Mouse (Mus musculus) right cerebral cortex, postnatal 10 days (tissue): ENCODE measurements around the gene Hsd17b11.
"Not testable (repeated sequence)": the region's sequence is repeated elsewhere in the genome, so short reads cannot be mapped to it uniquely, and the experiment has no call there.

ENCODE experiments used
- DNase-seq, 2 experiments: peaks; one replicate each; pipeline ENCODE4 v3.0.0; 2021; ENCODE audit warnings: low spot score in 2 of 2

Hsd17b11 gene

DNA sequence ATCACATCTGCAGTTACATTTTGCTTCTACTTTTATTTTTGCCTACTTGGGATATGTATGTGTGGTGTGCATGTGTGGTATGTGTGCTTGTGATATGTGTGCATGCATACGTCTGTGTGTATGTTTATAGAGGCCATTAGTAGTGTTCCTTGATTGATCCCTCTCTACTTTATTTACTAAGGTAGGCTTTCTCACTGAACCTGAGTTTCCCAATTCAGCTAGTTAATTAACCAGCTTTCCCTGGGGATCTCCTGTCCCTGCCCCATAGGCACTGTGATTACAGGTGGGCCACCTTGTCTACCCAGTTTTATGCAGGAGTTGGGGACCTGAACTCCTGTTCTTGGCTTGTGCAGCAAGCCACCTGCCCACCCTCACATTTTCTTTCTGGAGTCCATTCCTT lies 15.0 kb upstream of the Hsd17b11 start:
- no peak for DNase-seq

DNA sequence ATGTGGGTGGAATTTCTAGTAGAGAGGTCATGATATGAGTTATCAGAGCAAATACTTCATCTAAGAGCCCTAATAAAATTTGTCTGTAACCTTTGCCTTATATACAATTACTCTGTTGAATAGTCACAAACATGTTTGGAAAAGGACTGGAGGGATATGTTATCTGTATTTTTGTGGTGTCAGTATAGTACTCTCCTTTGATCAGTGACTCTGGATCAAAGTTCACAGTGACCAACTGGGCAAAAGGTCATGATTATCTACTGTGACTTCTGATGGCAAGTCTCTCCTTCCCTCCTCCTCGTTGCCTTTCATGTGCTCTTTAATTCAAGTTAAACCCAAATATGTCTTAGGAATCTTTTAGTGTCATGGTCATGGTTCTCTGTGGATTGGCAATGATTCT lies 14.1 kb upstream of the Hsd17b11 start:
- no peak for DNase-seq

DNA sequence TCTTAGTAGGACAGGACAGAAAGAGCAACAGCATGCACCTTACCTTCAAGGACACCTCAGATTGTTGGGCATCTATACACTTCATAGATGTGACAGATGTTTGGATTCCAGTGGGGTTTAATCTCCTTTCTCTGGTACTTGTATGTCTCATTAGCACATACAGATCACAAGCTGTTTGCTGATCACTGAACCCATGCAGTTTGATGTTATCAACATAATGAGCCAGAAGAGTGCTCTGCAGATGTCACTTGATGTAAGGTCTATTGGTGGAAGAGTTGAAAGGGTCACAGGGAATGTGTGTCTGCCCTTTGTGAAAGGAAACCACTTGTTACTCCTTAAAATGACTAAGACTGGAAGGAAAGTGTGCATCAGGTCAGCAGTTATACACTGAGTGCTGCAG lies 13.3 kb upstream of the Hsd17b11 start:
- DNase-seq: no peak

DNA sequence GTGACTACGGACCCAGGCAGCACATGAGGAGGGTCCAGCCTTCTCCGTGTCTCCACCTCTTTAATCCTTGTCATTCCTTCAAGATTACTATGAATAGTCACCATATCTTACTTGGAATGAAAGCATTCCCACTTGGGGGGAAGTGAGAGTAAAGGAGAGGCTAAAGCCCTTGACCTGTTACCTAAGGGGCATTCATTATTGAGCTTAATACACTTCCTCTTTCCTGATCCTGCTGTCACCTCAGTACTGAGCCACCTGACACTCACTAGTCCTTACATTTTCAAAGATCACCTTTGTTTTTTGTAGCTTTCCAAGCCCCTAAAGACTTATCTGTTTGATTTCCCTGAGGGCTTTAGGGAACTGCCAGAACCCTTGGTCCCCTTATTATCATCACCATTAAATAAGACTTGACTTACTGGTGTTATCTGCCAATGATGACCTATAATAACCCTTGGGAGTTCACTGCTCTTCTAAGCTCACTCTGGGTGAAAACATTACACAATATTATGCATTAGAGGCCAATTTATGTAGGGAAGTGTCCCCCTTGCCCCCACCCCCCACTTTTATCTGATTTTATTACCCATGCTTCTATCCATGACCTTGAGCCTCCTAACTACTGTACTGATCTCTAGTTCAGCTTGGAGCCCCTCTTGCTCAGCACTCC lies 10.8 kb upstream of the Hsd17b11 start:
- DNase-seq: no peak

DNA sequence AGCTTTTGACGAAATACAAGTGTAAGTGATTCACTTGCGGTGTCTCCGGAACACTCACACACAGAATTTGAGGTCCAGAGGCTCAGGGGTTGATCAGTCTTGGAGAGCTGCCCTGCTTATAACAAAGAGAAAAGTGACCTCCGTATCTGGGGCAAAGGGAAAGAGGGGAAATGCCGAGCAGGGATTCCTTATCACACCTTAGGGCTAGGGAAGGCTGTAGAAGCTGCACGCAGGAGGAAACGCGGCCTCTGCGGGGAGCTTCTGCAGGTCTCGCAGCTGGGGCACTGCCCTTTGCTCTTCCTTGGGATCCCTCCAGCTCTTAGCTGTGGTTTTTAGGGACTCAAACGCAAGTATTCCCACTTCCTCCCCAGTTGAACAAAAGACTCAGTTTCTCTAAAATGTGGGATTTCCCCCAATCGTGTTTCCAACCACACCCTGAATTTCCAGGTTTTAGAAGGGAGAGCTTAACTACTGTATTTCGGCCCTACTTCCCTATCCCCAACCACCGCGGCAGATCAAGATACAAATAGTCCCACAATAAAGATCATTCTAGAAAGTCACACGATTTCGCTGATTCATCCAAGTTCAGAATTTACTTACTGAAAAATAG lies 3.6 kb upstream of the Hsd17b11 start:
- no peak for DNase-seq

DNA sequence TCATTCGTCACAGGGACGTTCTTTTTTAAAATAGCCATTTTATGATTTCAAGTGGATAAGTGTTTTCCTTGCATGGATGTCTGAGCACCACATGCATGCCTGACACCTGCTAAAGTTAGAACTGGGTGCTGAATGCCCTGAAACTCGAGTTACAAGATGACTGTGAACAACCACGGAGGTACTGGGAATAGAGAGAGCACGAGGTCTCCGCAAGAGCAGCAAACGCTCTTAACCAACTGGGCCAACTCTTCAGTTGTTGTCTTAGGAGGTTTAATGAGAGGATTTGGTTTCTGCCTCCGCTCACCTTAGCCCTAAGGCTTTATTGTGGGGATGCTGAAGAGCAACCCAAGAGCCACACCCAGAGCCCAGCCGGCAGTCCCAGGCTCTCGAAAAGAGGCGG lies 3.0 kb upstream of the Hsd17b11 start:
- DNase-seq: no peak

DNA sequence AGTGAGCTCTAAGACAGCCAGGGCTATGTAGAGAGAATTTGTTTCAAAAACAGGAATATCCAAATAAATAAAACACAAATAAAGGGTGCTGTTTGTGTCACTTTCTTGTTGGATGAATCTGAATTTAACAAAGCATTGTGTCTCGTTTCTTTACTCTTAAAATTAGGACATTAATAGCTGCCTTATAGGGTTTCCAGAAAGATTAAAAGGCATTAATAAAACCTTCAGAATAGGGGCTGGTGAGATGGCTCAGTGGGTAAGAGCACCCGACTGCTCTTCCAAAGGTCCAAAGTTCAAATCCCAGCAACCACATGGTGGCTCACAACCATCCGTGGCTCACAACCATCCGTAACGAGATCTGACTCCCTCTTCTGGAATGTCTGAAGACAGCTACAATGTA lies 2.5 kb upstream of the Hsd17b11 start:
- DNase-seq: not testable (repeated sequence)

DNA sequence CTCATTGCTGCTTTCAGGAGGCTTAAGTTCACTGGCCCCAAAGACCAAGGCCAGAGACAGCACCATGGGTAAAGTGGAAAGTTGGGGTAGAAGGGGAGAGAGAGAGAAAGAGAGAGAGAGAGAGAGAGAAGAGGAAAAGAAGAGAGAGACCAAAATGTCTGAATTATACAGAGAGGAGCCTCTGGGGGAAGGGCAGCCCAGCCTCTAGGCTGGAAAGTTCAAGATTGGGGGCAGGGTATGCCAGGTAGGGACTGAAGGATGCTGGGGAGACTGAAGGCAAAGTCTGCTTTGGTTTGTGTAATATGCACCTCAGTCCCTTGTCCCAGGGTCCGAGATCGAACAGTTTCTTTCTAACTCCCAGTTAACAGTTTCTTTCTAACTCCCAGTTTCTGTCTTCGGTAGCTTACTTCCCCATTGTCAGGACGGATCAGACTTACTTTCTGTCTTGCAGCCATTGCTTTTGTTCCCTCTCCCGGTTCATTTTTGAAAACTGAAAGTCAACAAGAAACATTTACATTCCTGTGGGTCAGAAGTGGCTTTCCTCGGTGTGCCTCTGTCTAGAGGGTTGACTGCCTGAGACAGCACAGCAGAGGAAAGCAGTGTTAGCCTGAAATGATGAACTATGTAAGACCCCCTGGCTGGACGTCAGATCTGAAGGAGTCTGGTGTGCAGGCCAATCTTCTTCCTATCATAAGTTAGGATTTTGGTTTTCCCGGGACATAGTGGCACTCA lies 1.7 kb upstream of the Hsd17b11 start:
- no peak for DNase-seq

DNA sequence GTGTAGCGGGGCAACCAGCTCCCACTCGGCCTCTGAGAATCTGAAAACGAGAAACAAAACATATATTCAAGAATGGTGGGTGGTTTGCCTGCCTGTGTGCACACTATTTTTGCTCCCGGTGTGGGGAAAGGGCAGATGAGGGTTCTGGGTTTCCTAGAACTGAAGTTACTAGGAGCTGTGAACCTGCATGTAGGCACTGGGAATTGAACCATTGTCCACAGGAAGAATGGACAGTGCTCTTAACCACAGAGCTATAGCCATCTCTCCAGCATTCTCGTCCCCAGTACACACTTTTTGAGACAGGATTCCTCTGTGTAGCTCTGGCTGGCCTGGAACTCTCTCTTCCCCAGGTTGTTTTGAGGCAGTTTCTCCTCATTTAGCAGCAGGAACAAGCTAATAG lies 839 bp upstream of the Hsd17b11 start:
- no peak for DNase-seq

DNA sequence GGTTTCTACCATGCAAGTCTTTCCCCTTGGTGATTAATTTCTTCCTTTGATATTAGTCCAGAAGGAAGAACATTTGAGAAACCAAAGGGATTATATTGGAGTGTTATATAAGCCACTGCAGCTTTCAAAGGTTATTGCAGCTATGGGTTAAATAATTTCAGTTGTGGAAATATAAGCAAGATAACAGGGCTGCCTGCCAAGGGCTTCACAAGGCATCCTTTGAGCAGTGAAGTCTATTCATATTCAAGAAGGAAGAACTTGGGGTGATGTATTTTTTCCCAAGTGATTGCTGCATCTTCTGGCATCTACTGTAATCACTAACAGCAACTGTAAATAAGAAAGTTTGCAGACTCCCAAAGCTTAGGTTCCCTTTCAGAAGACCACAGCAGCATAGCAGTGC lies 10.3 kb downstream of the Hsd17b11 start:
- DNase-seq: no peak

DNA sequence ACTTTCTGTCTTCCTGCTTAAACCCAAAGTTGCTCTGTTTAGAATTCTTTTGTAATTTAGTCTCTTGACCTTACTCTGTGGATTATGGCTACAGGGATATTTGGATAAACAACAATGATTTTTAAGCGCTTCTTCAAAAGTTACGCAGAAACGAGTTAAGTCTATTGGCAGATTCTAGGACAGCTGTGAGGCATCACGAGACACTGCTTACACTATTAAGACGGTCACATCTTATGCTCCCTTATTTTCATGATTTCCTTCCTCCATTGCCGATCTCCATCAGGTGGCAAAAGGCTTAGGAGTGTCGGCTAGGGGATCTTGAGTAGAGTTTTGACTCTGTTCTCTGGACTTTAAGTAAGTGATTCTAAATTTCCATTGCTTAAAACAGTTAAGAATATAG lies 11.5 kb downstream of the Hsd17b11 start:
- DNase-seq: no peak

DNA sequence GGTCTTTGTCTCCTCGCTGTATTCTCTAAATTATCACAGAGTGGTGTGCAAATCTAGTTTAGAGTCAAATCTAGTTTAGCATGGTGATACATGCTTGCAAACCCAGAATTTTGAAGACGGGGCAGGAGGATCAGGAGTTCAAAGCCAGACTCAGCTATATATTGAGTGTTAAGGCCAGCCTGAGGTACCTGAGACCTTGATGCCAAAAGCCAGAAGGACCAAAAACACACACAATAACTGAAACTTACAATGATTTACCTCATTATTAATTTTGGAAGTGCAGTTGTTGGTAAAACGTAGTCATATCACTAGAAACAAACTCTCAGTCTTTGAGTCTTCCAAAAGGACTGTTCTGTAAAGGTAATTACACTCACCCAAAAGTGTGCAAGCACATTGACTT lies 12.3 kb downstream of the Hsd17b11 start:
- no peak for DNase-seq

DNA sequence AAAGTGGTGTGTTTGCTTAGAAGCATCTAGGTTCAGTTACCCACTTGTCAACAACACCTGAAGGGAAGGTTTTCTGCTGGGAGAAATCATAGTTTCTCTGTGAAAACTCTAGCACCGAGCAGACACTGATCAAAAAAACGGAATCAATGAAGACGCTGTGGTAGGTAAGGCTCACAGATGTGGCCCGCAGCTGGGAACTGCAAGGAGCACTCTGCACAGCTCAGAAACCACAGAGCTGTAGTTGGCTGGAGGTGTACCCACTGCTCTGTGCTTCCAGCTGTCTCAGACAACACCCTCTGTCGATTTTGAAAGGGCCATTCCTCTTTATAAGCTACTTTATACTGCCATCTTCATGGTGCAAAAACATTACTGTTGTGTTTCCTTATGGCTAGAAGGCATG lies 13.9 kb downstream of the Hsd17b11 start:
- DNase-seq: no peak

DNA sequence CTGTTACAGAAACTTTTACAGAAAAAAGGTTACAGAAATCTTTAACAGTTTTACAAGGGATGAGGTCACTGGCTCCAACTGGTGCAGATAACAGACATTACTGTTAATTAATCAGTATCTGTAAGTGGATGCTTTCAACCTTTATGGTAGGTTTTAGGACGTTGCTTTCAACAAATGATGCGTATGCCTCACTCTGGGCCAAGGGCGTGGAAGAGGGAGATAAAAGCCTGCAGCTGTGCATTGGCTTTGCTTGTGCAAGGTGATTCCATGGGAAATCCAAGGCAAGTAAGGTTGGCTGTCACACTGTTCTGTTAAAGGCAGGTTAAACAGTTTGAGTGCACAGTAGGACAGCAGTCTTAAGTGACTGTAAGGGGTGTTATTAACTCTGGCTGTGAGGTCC lies 14.9 kb downstream of the Hsd17b11 start:
- DNase-seq: no peak

DNA sequence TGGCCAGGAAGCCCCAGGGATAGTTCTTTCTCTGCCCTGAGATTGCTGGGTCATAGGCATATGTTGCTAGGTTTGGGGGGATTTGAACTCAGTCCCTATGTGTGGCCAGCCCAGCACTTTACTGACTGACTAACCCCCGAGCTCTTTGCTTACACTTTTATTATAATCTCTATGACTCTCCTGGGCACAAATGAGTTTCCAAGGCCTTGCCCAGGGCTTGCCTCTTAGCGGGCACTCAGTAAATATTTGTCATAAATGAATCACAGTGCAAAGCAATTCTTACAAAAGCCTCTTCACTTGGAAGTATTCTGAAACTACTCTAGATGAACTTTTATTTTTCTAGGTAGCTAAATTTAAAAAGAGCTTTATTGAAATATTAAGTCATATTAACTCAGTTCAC lies 17.8 kb downstream of the Hsd17b11 start:
- DNase-seq: no peak

DNA sequence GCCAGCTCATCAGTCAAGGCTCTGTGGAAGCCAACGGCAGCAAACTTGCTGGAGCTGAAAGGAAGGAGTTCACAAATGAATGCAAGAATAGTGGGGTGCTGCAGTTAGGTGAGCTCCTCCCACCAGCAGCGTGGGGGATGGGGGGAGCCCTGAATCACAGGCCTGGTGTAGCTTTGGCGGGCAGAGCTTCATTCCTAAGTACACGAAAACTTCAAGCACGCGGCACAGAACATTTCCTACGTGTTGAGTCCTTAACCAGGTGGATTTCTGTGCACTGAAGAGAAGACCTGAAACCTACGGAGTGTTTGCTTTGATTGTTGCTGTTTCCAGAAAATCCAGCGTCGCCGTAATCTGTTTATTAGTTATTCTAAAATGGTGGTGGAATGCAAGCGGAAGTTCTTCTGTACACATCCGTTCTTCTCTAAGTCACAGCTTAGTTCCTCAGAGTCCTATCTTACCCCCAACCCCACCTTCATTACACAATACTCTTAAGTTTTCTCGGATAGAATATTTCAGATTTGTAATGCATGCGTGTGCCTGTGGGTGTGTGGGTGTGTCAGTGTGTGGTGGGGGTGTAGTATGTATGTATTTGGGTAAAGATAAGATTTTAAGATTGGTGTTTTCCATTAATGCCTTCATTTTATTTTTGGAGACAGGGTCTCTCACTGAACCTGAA lies 18.3 kb downstream of the Hsd17b11 start:
- no peak for DNase-seq

DNA sequence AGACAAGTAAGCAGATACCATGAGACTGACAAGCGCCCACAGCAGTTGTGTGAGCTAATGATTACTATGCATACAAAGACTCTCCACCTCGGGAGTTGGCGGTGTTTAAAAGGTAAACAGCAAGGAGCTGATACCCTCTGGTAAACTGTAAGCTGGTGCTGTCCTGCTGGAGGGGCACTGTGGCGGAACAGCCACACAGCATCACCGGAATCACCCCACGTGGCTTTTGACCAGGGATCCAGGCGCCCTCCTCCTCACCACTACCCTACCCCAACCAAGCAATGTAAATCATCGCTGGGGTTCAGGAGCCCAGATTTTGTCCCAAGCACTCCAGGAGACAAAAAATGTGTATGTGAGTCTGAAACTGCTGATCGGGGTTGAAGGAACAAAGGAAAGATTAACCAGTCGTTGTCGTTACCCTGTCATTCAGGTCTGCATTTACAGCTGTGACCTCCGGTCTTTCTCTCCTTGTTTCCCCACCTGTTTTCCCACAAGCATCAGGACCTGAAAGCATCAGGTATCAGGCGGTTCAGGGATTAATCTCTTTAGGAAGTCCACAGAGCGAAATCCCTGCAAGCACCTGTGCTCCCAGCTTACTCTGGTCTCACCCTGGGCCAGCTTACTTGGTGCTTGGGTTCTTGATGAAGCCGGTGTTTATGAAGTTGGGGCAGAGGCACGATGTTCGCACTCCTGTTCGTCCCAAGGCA lies 19.0 kb downstream of the Hsd17b11 start:
- no peak for DNase-seq

DNA sequence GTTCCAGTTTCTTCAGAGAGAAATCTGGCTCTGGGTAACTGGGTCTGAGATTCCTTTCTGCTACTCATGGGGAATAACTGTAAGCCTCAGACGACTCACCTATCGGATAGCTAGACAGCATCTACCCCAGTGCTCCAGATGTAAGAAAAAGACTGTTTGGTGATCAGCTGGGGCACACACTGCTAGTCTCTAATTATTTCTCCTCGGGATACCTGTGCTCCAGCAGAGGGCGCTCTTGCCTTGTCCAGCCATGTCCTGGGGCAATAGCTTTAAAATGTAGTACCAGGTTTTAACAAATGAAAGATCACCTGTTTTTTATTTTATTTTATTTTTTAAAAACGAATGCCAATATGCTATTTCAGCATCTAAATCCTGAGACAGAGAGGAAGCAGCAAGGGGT lies 22.0 kb downstream of the Hsd17b11 start:
- peak; percentile 72 to 88 for DNase-seq

DNA sequence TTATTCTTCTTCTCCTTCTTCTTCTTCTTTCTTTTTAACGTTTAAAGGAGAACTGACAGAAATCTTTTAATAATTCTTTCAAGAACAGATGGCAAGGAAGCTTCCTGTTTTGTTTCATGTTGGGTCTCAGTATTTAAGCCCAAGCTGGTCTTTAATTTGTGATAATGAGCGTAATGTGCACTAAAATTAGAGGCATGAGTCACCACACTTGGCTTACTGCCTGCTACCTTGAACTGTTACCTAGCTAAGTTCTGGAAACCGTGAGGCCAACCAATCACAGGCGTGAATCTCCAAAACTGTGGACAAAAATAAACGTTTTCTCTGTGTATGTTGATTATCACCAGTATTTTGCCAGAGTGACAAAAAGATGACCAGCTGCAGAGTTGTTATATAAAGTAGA lies 23.0 kb downstream of the Hsd17b11 start:
- no peak for DNase-seq

DNA sequence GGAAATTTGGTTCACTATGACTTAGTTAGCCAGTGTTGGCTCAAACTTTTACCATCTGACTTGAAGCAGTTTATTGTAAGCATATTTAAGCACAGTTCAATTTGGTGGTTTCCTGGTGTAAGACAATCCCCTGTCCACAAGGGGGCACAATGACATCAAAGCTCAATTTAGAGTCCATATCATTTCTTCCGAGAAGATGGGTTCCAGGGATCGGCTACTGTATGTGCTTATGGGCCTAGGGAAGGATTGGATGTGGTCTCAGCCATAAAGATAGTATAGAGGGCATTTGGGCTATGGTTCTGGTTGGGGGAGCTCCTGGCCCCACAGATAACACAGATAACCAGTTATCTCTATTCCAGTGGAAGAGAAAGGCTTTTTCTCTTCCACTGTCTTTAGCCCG lies 26.5 kb downstream of the Hsd17b11 start:
- no peak for DNase-seq

DNA sequence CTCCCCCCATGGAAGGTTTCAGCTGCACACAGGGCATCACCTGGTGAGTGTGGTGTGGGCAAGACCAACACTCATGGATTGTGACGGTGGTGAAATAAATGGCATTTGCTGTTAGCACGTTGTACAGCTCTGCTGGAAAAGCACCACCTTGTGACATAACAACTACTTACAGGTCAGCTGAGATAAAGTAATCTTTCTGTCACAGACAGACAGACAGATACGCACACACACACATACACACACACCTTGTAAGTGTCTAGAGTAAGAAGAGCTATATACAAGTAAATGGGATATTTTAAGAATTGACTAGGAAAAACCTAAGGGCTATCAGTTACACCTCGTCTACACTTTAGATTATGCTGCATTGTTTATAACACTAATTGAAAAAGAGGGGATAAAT lies 27.1 kb downstream of the Hsd17b11 start:
- DNase-seq: no peak

DNA sequence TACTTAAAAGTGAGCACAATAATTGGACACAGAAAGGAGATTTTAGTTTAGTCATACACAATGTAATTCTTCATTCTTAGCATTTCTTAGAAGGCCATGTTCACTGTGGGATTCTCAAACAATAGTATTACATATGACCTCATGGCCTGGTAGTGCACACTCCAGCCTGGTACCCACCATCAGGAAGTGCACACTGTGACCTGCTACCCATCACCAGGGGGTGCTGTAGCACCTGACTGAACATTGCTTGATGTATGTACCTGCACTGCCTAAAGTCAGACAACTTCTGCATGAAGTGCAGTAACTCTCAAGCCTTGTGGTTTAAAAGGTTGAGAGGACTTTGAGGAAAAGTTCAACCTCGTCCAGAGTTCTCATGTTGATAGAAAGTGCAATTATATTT lies 28.1 kb downstream of the Hsd17b11 start:
- no peak for DNase-seq
